Mouse (Mus musculus) hindbrain, embryonic 13.5 days (tissue): Measurements from ENCODE around the gene Dph7. TPM values are rescaled to one million over a fixed set of nuclear protein-coding genes. Genes with fewer than 3 reads are reported as not detected.

Experiments used
- ATAC-seq: fragments of 200-750 bp; cut with Nextera tagmentation; 2 replicates; pipeline ENCODE4 v1.8.0; 2017; ENCODE audit warnings: moderate TSS enrichment; ENCODE audit not compliant: low FRiP score
- H3K27ac ChIP-seq: fragments of 300-500 bp; sonication (generic); 2 replicates; pipeline ENCODE4 v1.5.1; 2015; ENCODE audit warnings: inconsistent platforms, mild to moderate bottlenecking, moderate library complexity
- H3K27me3 ChIP-seq: fragments of 300-500 bp; sonication (generic); 2 replicates; pipeline ENCODE4 v1.6.1; 2015; ENCODE audit warnings: mild to moderate bottlenecking, inconsistent platforms
- H3K36me3 ChIP-seq: fragments of 300-500 bp; sonication (generic); 2 replicates; pipeline ENCODE4 v1.6.1; 2015; ENCODE audit warnings: mild to moderate bottlenecking, inconsistent platforms
- H3K4me1 ChIP-seq: fragments of 300-500 bp; sonication (generic); replicated peaks from 2 replicates; pipeline ENCODE4 v1.6.1; 2015; ENCODE audit warnings: inconsistent platforms
- H3K4me2 ChIP-seq: fragments of 300-500 bp; sonication (generic); 2 replicates; pipeline ENCODE4 v1.6.1; 2015; ENCODE audit warnings: inconsistent platforms, mild to moderate bottlenecking, moderate library complexity
- H3K4me3 ChIP-seq: fragments of 300-500 bp; sonication (generic); 2 replicates; pipeline ENCODE4 v1.5.1; 2015; ENCODE audit warnings: mild to moderate bottlenecking, inconsistent platforms
- H3K9ac ChIP-seq: fragments of 300-500 bp; sonication (generic); 2 replicates; pipeline ENCODE4 v1.6.1; 2015; ENCODE audit warnings: mild to moderate bottlenecking, inconsistent platforms
- H3K9me3 ChIP-seq: fragments of 300-500 bp; sonication (generic); 2 replicates; pipeline ENCODE4 v1.6.1; 2016; ENCODE audit warnings: inconsistent platforms
- WGBS: fragments of 180-500 bp; shearing (Covaris S2); methylation state at CpG from one replicate; pipeline ENCODE4 v1.1.7; 2015; 5-methylcytosine and 5-hydroxymethylcytosine counted together
- microRNA-seq: library from miRNA; unstranded; fragments of <30 nt; microRNA quantifications from one replicate; pipeline ENCODE4, GENCODE M21; 2016
- polyA plus RNA-seq: library from polyadenylated mRNA; unstranded; fragments of >200 nt; fragmentation: Nextera tagmentation; extraction: Ambion mirVana; gene quantifications from 2 replicates; pipeline ENCODE4 v1.2.1, GENCODE M21; 2015

Gene Dph7
- polyA plus RNA-seq, 1 experiment from 2014 or later: 36.0 TPM

GRCm38 (mm10) chr2:24975704-24976297 lies 13.6 kb downstream of the Dph7 start, which contains the start of gene Pnpla7:
TSS of gene Pnpla7 (plus strand) at chr2:24976033.
- peaks cover 25% of the 10 kb centered on the region for H3K4me1 ChIP-seq
- peak within 1 kb of the TSS; percentile 89 for H3K9ac ChIP-seq
- peak within 1 kb of the TSS; percentile 94 for H3K27ac ChIP-seq
- peak; percentile 8 for ATAC-seq
- peak within 1 kb of the TSS; percentile 94 for H3K4me2 ChIP-seq
- H3K36me3 ChIP-seq: peaks cover 24% of the 10 kb centered on the region
- no peaks in the 10 kb centered on the region for H3K9me3 ChIP-seq
- H3K27me3 ChIP-seq: no peaks in the 10 kb centered on the region
- H3K4me3 ChIP-seq: peak within 1 kb of the TSS; percentile 83
- WGBS: 1% methylated on average over 16 of the region's 16 CpGs

GRCm38 (mm10) chr2:24976960-24977359 lies 14.8 kb downstream of the Dph7 start:
- Histone ChIP-seq H3K4me1 (peaks cover 25% of the 10 kb centered on the region), H3K4me2 (no peak overlapping the region), H3K36me3 (peaks cover 13% of the 10 kb centered on the region), H3K4me3 (no peak overlapping the region), H3K27me3 (no peaks in the 10 kb centered on the region), H3K27ac (no peak overlapping the region), H3K9ac (no peak overlapping the region), H3K9me3 (no peaks in the 10 kb centered on the region)
- 93% methylated on average over 5 of the region's 5 CpGs for WGBS
- no peak for ATAC-seq

- no peak for ATAC-seq
- no peak overlapping the region for H3K4me3 ChIP-seq
- no peak overlapping the region for H3K27ac ChIP-seq
- no peaks in the 10 kb centered on the region for H3K9me3 ChIP-seq
- no peak overlapping the region for H3K9ac ChIP-seq
- H3K36me3 ChIP-seq: no peaks in the 10 kb centered on the region
- no peaks in the 10 kb centered on the region for H3K4me1 ChIP-seq
- no peaks in the 10 kb centered on the region for H3K27me3 ChIP-seq
- WGBS: 62% methylated on average over 2 of the region's 2 CpGs
- no peak overlapping the region for H3K4me2 ChIP-seq
These were observed 25.6 kb downstream of the Dph7 start for GRCm38 (mm10) chr2:24987762-24988161.

GRCm38 (mm10) chr2:24995332-24995731 lies 33.1 kb downstream of the Dph7 start:
- WGBS: 92% methylated on average over 6 of the region's 6 CpGs
- no peak for ATAC-seq
- Histone ChIP-seq H3K36me3 (no peaks in the 10 kb centered on the region), H3K9me3 (no peaks in the 10 kb centered on the region), H3K4me1 (no peaks in the 10 kb centered on the region), H3K27ac (no peak overlapping the region), H3K4me2 (no peak overlapping the region), H3K27me3 (no peaks in the 10 kb centered on the region), H3K4me3 (no peak overlapping the region), H3K9ac (no peak overlapping the region)

- 97% methylated on average over 2 of the region's 2 CpGs for WGBS
- Histone ChIP-seq H3K4me2 (no peak overlapping the region), H3K36me3 (no peaks in the 10 kb centered on the region), H3K27ac (no peak overlapping the region), H3K4me1 (no peaks in the 10 kb centered on the region), H3K27me3 (no peaks in the 10 kb centered on the region), H3K4me3 (no peak overlapping the region), H3K9me3 (no peaks in the 10 kb centered on the region), H3K9ac (no peak overlapping the region)
- ATAC-seq: no peak
These were observed 34.3 kb downstream of the Dph7 start for GRCm38 (mm10) chr2:24996471-24996870.

- Histone ChIP-seq H3K9ac (no peak overlapping the region), H3K36me3 (no peaks in the 10 kb centered on the region), H3K4me3 (no peak overlapping the region), H3K27ac (no peak overlapping the region), H3K9me3 (no peaks in the 10 kb centered on the region), H3K4me2 (no peak overlapping the region), H3K27me3 (no peaks in the 10 kb centered on the region), H3K4me1 (no peaks in the 10 kb centered on the region)
- 79% methylated on average over 3 of the region's 3 CpGs for WGBS
- ATAC-seq: no peak
These were observed 38.5 kb downstream of the Dph7 start for GRCm38 (mm10) chr2:25000544-25001235.

- Histone ChIP-seq H3K9me3 (no peaks in the 10 kb centered on the region), H3K36me3 (no peaks in the 10 kb centered on the region), H3K4me3 (no peak overlapping the region), H3K27ac (no peak overlapping the region), H3K4me1 (no peaks in the 10 kb centered on the region), H3K9ac (no peak overlapping the region), H3K27me3 (no peaks in the 10 kb centered on the region), H3K4me2 (no peak overlapping the region)
- 75% methylated on average over 9 of the region's 9 CpGs for WGBS
- ATAC-seq: no peak
These were observed 42.0 kb downstream of the Dph7 start for GRCm38 (mm10) chr2:25003946-25004786.

GRCm38 (mm10) chr2:25006767-25007166 lies 44.6 kb downstream of the Dph7 start:
- ATAC-seq: no peak
- H3K4me3 ChIP-seq: no peak overlapping the region
- no peaks in the 10 kb centered on the region for H3K27me3 ChIP-seq
- no peaks in the 10 kb centered on the region for H3K9me3 ChIP-seq
- H3K27ac ChIP-seq: no peak overlapping the region
- no peak overlapping the region for H3K9ac ChIP-seq
- H3K4me2 ChIP-seq: no peak overlapping the region
- H3K4me1 ChIP-seq: no peaks in the 10 kb centered on the region
- H3K36me3 ChIP-seq: no peaks in the 10 kb centered on the region
- 91% methylated on average over 1 of the region's 1 CpGs for WGBS

GRCm38 (mm10) chr2:25008250-25008649 lies 46.0 kb downstream of the Dph7 start:
- Histone ChIP-seq H3K9ac (no peak overlapping the region), H3K27me3 (no peaks in the 10 kb centered on the region), H3K4me3 (no peak overlapping the region), H3K36me3 (no peaks in the 10 kb centered on the region), H3K27ac (no peak overlapping the region), H3K4me2 (no peak overlapping the region), H3K4me1 (no peaks in the 10 kb centered on the region), H3K9me3 (no peaks in the 10 kb centered on the region)
- no peak for ATAC-seq

Small RNA genes within 50 kb of the gene (microRNA-seq; reads per million reads assigned to microRNA genes)
- not detected for gene Gm22875

Other genes with a start within 250 kb of the Dph7 start
- gene Cacna1b, start 199.2 kb upstream of the Dph7 start, polyA plus RNA-seq: 10.9 and 11.5 TPM in 2 replicates
- gene Ehmt1, start 42.8 kb upstream of the Dph7 start, polyA plus RNA-seq: 126 and 131 TPM in 2 replicates
- gene Arrdc1, start 27.1 kb upstream of the Dph7 start, polyA plus RNA-seq: 23.9 and 26.0 TPM in 2 replicates
- gene Zmynd19, start 12.6 kb upstream of the Dph7 start, polyA plus RNA-seq: 16.0 and 17.7 TPM in 2 replicates
- 171 and 181 TPM in 2 replicates for gene Mrpl41, start 12.7 kb downstream of the Dph7 start, polyA plus RNA-seq
- gene Pnpla7, start 13.6 kb downstream of the Dph7 start, polyA plus RNA-seq: 3.0 and 3.4 TPM in 2 replicates
- gene Nsmf, start 92.0 kb downstream of the Dph7 start, polyA plus RNA-seq: 130 and 136 TPM in 2 replicates
- not detected in 2 replicates for gene Entpd8, start 117.9 kb downstream of the Dph7 start, polyA plus RNA-seq
- gene Noxa1, start 132.7 kb downstream of the Dph7 start, polyA plus RNA-seq: not detected in 2 replicates
- 21.4 and 24.6 TPM in 2 replicates for gene Nrarp, start 218.4 kb downstream of the Dph7 start, polyA plus RNA-seq
- 1.6 and 1.9 TPM in 2 replicates for gene Tor4a, start 234.5 kb downstream of the Dph7 start, polyA plus RNA-seq
- 98.3 and 104 TPM in 2 replicates for gene Nelfb, start 249.1 kb downstream of the Dph7 start, polyA plus RNA-seq